Mouse (Mus musculus) granulocyte monocyte progenitor cell, adult 5-6 weeks (primary cell): ENCODE data around the gene Fam174b. TPM values are rescaled to one million over a fixed set of nuclear protein-coding genes. Genes with fewer than 3 reads are reported as not detected.

Source experiments
- ATAC-seq: replicated peaks from 2 replicates; pipeline ENCODE4 v1.8.0; 2016; ENCODE audit warnings: mild to moderate bottlenecking, moderate TSS enrichment, inconsistent platforms; ENCODE audit not compliant: poor library complexity, severe bottlenecking
- total RNA-seq, 2 experiments: library from RNA; stranded (forward) in 1 of 2; stranded (reverse) in 1 of 2; fragments of 200-712, 200-1000 nt in 1 of 2; fragments of >200 nt in 1 of 2; fragmentation: Nextera tagmentation in 1 of 2; gene quantifications; 2 replicates each; pipeline ENCODE4 v1.2.3; 2014 to 2017

The Fam174b gene
- total RNA-seq (2014; fragmentation: Nextera tagmentation): 3.0 and 5.8 TPM in 2 replicates
- 3.9 and 6.6 TPM in 2 replicates for total RNA-seq (2017)

GRCm38 (mm10) chr7:73740111-73741035, at the start of gene Fam174b:
Fam174b (plus strand) TSS chr7:73740302.
- ATAC-seq: peak; percentile 84

DNA sequence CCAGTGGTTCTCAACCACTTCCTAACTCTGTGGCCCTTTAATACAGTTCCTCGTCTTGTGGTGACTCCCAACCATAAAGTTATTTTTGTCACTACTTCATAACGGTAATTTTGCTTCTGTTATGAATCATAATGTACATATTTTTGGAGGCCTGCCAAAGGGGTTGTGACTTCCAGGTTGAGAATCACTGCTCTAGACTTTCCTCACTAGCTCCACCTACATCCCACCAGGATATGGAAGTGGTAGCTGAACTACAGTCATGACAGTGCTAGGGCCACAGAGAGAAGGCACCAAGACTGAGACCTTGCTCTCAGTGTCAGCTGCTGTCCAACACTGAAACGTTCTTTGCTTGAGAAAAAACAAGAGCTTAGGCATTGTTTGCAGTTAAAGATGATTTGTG, 43.0 kb upstream of the Fam174b start:
- peak; percentile 90 for ATAC-seq

GRCm38 (mm10) chr7:73704305-73704704, 35.8 kb upstream of the Fam174b start:
- ATAC-seq: no peak

GRCm38 (mm10) chr7:73713506-73713905, 26.6 kb upstream of the Fam174b start:
- no peak for ATAC-seq

- no peak for ATAC-seq
Observed at GRCm38 (mm10) chr7:73715928-73716749, 24.0 kb upstream of the Fam174b start.

- no peak for ATAC-seq
Observed at GRCm38 (mm10) chr7:73716841-73717240, 23.3 kb upstream of the Fam174b start.

GRCm38 (mm10) chr7:73718031-73718430, 22.1 kb upstream of the Fam174b start:
- peak; percentile 61 for ATAC-seq

GRCm38 (mm10) chr7:73718497-73719007, 21.6 kb upstream of the Fam174b start:
- no peak for ATAC-seq

GRCm38 (mm10) chr7:73721046-73721445, 19.1 kb upstream of the Fam174b start:
- no peak for ATAC-seq

- peak; percentile 87 for ATAC-seq
Observed at GRCm38 (mm10) chr7:73721764-73722163, 18.3 kb upstream of the Fam174b start.

DNA sequence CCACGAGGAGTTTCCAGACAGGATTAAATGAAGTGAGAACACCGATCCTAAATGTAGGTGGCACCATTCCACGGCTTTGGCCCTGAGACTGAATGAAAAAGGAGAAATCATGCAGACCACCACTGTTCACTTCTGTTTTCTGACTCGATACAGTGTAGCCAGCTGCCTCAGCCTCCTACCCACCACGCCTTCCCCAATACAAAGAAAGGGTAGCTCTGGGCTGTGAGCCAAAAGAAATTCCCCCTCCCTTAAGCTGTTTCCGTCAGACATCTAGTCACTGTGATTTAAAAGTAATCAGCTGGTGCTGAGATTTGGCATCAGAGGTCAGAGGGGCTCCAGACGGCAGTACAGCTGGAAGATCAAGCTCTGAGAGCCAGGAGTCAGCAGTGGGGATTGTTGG, 10.2 kb upstream of the Fam174b start:
- no peak for ATAC-seq

DNA sequence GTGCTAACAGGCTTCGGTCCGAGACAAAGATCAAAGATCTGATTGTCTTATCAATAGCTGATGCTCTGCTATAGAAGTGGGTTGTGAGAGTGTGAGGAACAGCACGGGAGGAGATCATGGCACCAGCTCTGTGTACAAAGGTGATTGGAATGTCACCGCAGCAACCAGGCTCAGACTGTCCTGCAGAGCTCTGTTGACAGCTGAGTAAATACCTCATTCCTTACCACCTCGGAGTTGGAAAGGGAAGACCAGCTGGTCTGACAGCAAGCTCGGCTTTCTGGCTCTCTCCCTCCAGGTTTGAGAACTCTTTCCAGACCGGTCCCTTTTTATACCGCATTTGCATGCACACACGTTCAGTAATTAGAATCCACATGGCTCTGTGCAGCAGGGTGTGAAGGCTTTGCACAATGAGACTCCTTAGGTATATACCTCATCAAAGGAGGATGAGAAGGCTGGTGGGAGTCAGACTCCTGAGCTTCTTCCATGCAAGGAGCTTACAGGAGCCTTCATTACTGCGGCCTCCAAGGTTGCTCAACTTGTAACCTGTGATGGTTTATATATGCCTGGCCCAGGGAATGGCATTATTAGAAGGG, 9.6 kb upstream of the Fam174b start:
- ATAC-seq: no peak

DNA sequence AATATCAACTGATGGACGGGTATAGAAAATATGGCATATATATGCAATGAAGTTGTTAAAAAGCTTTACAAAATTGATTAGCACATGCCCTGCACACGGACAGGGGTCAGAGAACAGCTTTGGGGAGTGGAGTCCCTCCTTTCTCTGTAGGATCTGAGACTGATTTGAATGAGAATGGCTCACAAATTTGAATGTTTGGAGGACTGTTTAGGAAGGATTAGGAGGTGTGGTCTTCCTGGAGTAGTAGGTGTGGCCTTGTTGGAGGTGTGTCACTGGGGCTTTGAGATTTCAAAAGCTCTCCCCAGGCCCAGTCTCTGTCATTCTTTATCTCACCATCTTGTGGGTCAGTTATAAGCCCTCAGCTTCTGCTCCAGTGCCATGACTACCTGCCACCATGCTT, 4.1 kb upstream of the Fam174b start:
- no peak for ATAC-seq

- ATAC-seq: no peak
Observed at GRCm38 (mm10) chr7:73741392-73741791, 1.3 kb downstream of the Fam174b start.

DNA sequence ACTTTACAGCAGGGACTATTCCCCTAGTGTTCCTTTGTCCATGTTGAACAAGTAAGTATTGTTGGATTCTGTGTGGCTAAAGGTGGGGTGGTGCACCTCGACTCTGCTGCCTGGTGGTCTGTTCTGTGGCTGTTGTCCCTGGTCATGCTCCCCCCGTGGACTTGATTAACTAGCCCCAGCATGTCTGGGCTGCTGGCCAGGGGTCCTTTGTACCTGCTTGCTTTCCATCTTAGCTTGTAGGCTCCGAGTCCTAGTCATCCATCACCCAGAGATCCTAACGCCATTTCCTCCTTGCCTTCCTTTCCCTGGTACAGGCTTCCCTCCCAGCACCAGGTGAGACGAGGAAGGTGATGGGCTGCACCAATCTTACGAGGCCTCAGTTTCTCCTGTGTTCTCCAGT, 1.7 kb downstream of the Fam174b start:
- ATAC-seq: no peak

GRCm38 (mm10) chr7:73743144-73743543, 3.0 kb downstream of the Fam174b start:
- no peak for ATAC-seq

GRCm38 (mm10) chr7:73743831-73744370, 3.8 kb downstream of the Fam174b start:
- no peak for ATAC-seq

DNA sequence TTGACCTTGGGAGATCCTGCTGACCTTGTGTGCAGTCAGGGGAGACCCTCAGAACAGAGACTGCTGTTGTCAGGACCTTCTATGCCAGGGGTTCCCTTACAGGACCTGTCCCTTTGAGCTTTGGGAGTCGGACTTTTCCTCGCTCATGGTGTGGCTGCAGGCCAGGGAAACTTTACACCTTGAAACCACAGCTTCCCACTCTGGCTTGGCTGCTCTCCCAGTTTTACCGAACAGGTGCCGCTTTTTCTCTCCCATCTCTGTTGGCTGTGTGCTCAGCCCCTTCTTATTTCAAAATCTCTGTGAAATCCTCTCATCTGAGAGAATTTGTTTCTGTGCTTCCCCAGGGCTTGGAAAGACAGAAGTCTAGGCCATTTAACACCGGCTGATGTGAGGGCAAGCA, 5.8 kb downstream of the Fam174b start:
- ATAC-seq: no peak

- ATAC-seq: no peak
Observed at GRCm38 (mm10) chr7:73746836-73747235, 6.7 kb downstream of the Fam174b start.

- no peak for ATAC-seq
Observed at GRCm38 (mm10) chr7:73747531-73747930, 7.4 kb downstream of the Fam174b start.
